Mouse (Mus musculus): ENCODE data around the gene Fkbp14.

Gene Fkbp14

DNA sequence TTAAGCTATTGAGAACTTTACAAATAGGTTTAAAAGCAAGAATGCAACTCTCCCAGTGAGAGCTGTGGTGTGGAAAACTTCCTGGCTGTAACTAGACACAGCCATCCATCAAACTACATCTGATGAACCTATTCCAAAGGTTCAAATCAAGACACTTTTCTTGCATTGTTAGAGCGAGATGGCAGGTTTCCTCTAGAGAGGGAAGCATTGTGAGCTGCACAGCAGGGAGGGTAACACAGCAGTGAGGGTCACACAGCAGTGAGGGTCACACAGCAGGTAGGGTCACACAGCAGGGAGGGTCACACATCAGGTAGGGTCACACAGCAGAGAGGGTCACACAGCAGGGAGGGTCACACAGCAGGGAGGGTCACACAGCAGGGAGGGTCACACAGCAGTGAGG lies 8.9 kb downstream of the Fkbp14 start:
- no peak for DNase-seq (ENCODE audit: low read depth, low spot score)

DNA sequence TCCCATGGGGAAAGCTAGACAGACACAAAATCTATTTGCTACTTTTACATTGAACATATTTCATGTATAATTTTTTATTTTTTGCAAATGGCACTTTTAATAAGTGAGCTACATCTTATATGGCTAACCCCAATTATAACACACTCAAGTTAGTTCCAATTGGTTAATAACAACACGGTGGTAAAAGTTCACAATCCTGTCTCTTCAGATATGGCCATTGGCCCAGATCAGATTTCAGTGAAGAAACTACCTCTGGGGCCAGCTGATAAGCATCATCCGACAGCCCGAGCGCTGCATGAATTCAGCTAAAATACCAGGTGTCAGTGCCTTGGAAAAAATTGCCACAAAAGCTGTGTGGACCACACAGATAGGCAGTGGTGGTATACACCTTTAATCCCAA lies 9.4 kb downstream of the Fkbp14 start:
- no peak for DNase-seq (ENCODE audit: low read depth, low spot score)

DNA sequence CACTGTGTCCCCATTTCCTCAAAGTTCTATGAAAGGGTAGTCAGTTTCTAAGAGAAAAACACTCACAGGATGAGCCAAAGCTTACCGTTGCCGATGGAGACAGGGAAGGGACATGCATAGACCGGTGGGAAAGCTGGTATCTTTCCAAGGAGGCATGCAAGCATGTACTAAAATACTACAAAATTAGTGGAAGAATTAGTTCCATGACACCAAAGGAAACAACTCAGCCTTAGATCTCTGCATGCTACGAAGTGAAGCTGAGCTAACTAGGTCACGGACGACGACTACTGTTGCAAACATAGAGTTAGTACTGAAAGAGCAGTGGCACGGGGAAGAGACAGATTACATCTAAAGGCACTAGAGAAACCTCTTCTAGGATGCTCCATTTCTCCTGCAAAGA lies 10.2 kb downstream of the Fkbp14 start:
- DNase-seq (ENCODE audit: low read depth, low spot score) = no peak

DNA sequence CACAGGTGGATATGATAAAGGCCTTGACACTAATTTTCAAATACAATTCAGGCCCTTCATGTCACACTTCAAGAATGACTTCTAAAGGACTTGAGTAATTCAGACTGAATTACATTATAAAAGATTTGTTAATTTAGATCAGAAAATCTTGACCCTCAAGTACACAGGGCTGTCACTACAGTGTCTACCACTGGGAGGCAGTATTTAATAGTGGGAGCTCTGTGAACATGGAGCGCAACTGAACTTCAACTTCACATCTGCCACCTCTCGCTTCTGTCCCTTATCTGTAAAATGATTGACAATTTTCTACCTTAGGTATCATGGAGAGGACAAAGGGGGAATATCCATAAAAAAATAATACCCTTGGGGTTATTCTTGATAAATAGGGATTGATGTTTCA lies 10.9 kb downstream of the Fkbp14 start:
- peak; percentile 59 for DNase-seq (ENCODE audit: low read depth, low spot score)

DNA sequence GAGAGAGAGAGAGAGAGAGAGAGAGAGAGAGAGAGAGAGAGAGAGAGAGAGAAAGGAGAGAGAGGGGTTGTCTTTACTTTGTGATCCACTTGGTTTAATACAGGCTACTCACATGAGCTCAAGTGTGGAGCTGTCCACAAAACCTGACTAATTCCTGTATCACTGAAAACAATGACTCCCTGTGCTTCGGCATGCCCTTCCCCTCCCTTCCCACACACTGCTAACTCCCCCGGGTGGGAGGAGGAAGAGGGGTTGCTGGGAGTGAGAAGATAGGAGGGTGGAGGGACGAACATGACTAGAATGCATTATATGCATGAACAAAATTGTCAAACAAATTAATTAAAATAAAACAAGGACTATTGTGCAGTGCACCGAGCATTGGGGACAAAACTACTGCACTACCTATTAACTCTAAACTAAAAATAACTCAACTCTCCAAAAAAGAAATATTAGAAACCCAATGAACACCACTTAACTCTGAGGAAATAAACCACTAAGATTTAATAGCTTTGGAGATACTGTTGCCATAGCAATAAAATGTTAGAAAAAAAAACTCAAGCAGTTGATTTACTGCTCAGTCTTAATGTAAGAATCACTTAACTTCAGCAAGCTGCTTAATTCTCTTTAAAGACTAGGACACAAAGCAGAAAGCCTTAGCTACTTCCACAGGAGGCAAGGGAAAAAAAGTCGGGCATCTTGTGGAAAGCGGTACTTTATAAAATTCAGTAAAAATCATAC lies 23.7 kb downstream of the Fkbp14 start:
- DNase-seq (ENCODE audit: low read depth, low spot score) = no peak

DNA sequence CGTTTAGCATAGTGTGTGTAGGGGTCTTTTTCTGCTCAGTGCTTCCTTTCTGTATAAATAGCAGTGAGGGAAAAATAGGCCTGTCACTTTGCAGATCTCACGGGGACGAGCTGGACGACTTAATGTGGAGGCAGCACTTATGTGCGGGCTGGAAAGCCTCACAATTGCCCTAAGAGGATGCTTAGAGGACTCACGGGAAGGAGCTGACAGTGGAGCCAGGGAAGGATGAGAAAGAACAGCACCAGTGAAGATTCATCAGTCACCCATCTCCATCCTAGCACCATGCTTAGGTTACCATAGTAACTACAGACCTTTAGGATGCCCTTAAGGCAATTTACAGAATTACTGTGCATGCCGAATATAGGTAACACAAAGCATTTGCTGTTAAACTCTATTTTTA lies 27.3 kb downstream of the Fkbp14 start:
- DNase-seq (ENCODE audit: low read depth, low spot score) = no peak

DNA sequence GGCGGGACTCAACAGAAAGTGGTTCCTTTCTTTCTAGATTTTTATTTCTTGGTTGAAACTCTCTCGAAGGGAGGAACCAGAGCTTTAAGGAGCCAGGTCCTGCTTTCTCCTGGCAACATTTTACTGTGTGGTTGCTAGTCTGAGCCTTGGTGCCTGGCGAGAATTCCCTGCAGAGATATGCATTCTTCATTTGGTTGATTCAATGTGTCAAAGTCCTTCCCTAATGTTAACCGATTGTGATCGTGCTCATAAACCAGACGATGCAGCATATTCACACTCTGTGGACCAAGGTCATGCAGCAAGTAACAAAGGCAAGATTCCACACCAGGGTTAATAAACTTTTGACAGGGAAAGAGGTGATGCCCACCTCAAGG lies 30.6 kb downstream of the Fkbp14 start:
- no peak for DNase-seq (ENCODE audit: low read depth, low spot score)

DNA sequence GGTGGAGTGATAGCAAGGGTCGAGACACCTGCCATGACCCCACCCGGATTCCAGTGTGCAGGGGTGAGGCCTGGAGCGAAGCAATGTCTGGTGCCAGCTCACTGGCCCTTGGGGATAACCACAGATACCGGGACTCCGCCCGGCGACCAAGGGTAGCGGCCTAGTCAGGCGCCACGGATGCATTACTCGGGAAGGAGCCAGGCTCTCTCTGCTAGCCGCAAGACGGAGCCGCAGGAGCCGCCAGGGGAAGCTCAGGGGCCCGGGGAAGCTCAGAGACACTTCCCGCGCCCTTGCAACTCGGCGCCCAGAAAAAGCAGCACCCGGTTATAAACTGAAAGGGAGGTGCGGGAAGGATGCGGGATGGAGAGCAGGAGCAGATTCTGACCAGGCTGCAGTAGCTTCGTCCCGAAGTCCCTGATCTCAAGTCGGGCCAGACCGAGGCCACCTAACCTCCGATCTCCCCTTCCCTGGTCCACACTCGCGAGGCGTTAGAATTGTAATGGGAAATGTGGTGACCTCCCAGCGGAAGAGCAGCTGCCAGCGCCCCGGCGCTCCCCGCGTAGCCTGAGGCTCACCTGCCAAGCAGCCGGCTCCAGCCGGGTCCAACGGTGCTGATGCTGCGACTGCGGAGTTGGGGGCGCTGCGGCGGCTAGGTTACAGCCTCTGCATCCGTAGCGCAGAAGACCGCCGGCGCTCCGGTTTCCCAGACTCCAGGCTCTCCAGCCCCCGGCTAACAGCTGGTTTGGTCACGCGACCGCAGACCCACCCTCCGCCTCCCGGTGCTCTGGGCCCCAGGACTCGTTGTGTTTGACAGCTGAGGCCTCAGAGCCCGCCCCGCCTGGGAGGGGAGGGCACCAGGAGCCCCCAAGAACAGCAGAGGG lies 31.2 kb downstream of the Fkbp14 start, which contains the start of gene Scrn1:
Gene Scrn1, minus strand, starts transcription at position 825 of the 881 bp plus-strand sequence.
- no peak for DNase-seq (ENCODE audit: low read depth, low spot score)

DNA sequence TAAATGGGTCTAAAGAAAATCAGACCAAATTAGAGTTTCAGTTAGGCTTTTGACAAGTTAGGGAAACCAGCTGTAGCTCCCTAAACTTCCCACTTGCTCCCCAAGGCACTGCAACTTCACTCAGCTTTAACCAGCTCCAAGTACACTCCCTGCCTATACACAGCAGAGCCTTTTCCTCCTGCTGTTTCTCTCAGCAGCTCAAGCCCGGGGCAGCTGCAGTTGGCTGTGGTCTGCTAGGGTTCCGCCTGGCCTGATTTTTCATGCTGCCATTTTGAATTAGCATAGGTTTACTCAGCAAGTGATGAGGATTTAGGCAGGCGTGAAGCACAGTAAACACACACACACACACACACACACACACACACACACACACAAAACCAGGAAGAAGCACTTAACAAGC lies 32.1 kb downstream of the Fkbp14 start:
- no peak for DNase-seq (ENCODE audit: low read depth, low spot score)

DNA sequence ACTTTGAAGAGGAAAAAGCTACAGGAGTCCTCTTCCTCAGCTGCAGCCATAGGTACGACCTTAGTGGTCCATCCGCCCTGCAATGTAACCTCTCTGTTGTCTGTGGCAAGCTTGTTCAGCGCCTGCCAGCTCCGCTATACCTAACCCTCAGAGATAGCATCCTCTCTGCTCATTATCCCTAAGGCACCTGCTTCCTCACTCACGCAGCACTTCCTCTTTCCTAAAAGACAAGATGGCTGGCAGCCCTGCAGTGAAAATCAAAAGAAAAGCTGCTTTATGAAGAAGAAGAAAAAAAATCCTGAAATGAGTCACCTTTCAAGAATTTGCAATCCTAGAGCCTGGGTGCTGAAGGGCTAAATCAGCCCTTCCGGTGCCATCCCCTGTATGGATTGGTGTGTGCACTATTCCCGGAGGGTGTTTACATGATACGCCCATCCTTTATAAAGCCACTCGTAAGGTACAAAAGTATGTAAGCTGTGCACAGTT lies 32.6 kb downstream of the Fkbp14 start:
- DNase-seq (ENCODE audit: low read depth, low spot score) = no peak

DNA sequence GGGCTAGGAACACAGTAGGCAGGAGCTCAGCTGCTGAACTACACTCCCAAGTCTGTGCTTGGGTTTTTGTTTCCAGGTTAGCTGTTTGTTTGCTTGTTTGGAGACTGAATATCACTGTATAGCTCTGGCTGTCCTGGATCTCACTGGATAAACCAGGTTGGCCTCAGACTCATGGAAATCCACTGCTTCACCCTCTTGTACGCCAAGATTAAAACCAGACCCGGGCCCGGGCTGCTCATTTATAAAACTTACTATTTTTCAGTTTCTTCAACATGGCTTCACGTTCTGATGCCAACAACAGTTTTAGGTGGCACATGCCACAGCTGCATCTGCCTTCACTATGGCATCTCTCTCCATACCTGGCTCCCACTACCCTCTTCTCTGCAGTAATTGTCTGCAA lies 33.5 kb downstream of the Fkbp14 start:
- DNase-seq (ENCODE audit: low read depth, low spot score) = no peak

DNA sequence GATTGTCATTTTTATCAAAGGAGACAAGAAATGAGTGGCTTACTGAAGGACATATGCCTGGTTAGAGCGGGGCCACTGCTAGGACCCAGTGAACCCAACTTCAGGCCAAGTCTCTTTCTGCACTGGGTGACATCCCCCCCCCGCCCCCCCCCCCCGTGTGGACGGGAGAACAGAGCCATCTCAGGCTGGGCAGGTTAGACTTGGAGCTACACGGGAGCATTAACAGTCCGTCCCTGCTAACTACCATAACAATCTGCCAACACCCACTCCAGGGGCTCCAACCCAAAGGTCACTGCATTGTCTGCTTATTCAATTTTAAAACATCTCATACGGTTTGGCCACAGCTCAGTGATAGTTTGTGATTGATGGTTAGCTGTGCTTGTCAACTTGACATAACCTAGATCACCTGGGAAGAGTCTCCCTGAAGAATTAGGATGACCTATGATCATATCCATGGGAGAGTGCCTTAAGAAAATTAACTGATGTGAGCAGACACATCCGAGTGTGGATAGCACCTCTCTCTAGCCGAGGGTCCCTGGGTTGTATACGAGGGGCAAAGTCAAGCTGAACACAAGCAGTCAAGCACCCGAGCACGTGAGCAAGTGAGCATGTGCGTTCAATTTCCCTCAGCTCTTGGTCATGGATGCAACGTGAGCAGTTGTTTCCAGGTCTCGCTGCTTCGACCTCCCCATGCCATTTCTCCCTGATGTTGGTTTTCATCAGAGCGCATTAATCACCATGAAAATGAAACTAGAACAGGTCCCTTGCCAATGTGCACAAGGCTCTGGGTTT lies 34.9 kb downstream of the Fkbp14 start:
- no peak for DNase-seq (ENCODE audit: low read depth, low spot score)

DNA sequence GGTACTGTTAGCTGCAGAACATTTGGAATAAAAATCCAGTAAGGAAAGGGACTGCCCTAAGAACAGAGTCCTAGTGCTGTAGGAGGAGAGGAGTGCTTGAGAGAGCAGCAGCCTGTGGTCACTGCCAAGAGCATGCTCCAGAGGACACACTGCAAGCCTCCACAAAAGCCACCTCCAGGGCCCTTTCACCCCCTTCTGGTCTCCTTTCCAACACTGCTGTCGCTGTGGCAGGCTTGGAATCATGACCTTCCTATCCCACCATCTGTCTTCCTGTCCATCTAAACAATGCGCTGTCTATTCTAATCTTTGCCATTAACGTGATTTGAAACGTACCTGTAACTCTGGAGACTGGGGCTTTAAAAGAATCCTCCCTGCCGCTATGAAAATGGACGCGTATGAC lies 38.6 kb downstream of the Fkbp14 start:
- DNase-seq (ENCODE audit: low read depth, low spot score) = no peak

DNA sequence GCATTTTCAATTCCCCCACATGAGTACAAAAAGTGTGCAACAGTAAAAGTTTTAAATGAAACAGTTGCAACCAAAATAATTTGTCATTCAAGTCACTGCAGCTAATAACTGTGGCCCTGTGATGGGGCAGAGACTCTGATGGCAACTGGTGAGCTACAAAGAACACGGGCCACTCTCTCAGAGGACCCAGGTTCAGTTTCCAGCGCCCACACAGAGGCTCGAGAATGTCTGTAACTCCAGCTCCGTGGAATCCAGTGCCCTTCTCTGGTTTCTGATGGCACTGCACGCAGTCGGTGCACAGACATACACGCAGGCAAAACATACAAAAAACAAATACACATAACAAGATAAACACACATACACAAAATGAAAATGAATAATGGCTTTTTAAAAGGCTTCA lies 39.4 kb downstream of the Fkbp14 start:
- DNase-seq (ENCODE audit: low read depth, low spot score) = no peak

DNA sequence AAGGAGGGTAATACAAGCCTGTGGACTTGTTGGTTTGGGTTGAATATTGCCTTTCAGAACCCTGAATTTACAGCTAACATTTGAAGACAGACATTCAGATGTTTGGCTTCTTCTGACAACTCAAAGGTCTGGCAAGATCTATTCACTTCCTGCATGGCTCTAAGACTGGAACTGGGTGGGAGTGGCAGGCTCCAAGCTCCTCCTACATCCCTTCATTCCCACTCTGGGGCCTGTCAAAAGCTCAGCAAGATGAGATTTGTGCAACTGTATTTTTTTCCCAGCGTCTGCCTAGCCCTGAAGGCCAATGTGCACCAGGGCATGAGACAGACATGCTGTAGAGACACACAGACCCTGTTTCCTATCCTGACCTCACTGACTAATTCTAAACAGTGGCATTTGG lies 41.3 kb downstream of the Fkbp14 start:
- no peak for DNase-seq (ENCODE audit: low read depth, low spot score)

DNA sequence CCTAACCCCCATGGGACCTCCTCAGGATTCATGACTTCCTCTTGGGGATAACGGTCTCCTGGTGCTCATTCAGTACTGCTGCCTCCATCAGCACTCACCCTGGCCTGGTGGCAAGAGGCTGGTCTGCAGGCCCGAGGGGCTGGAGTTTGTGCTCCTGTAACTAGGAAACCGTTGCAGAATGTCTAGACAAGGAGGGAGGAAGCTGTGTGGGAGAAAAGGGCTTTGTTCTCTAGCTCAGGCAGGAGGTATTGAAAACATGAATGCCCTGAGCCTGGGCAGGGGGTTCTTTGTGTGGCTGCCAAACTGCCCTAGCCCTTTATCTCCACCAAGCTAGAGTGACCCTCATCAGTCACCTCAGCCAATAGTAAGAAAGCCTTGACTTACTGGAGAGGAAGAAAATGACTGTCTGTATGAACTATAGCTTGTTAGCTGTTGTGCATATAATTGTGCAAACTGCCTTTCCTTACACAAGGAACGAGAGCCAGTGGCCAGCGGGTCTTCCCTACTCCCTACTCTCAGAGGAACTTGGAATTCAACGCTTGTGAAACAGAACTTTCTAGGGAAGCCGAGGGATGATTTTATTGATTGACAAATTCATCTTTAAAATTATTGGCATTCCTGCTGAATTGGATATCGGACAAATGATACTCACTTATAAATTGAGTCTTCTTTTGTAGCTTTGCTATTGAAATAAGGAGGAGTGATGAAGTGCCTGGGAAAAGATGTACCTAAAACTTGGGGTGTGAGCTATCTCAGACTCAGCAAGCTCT lies 42.6 kb downstream of the Fkbp14 start:
- DNase-seq (ENCODE audit: low read depth, low spot score) = no peak

DNA sequence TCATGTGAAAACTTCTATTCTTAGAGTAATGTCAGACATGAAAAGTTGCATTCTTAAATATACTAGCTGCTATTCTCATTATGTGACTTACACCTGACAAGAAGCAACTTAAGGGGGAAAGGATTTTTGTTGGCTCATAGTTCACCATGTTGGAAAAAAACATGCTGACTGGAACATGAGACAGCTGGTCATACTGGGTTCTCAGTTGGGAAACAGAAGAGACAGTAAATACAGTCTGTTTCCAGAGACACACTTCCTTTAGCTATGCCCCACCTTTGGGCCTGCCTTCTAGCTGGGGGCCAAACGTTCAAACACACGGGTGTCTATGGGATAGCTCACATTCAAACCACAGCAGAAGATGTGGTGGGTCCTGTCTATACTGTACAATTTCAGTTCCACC lies 43.5 kb downstream of the Fkbp14 start:
- DNase-seq (ENCODE audit: low read depth, low spot score) = no peak

DNA sequence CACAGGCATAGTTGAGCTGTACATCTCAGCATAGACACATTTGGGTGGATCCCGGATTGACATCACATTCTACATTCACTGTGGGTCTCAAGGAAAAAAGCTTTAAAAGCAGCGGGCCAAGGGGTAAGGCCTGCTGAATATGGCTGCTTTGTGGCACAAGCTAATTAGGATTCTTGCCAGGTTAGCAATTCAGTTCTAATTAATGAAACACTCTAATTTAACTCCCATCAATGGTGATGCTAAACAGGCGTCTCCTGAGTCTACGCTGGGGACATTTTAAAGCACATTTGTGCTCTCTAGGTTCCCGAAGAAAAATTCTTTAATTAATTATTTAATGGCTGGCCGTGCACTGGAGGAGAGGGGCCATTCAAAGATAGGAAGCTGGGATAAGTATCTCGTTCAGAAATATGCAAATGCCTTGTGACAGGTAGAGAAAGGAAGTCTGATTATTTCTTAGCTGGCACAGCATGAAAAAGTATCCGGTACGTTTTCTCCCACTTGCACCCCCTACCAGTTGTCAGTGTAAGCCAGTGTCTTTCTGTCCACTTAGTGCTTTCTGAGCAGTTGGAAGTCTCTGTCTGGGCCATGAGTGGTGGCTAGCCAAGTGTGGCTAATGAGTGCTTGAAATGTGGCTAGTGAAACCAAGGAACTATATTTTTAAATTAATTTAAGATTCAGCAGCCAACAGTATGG lies 44.2 kb downstream of the Fkbp14 start:
- DNase-seq (ENCODE audit: low read depth, low spot score) = no peak

DNA sequence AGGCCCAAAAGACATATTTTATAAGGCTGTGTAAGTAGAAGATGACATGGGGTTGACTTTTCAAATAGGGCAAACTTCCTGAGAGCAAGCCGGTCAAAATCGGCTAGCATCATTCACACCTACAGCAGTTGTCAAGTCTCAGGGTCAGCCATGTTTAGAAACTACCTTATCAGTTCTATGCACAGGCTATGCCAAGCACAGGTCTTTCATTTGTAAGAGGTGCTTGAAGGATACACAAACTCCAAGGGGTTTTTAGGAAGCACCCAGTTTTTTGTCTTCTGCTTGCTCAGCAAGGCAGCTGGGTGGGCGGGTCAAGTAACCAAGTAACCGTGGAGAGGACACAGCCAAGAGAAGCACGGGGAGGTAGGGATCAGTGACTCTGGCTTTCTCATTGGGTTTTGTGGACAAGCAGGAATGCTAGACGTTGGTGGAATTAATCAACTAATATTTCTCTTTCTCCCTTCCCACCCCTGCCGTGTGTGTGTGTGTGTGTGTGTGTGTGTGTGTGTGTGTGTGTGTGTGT lies 46.2 kb downstream of the Fkbp14 start:
- no peak for DNase-seq (ENCODE audit: low read depth, low spot score)

DNA sequence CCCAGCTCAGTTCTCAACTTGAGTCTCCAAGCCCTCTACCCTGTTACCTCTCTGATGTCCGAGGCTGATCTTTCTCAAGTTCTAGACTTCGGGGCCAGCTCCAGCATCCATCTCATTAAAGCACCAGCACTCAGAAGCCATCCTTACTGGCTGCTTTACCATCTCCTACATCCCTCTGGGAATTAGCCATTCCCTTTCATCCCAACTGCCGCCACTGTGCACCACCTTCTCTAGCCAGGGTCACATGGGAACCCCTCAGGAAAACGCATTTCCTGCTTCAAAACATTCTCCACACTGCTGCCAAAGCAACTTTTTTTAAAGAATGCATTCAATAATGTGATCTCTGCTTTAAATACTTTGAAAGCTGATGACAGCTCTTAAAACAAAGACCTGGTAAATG lies 47.8 kb downstream of the Fkbp14 start:
- no peak for DNase-seq (ENCODE audit: low read depth, low spot score)
